Mouse (Mus musculus) CD4-positive naive resting alpha-beta T cell, adult 57 days (primary cell): ENCODE results near the gene Gprc5c. TPM values are rescaled to one million over a fixed set of nuclear protein-coding genes. Genes with fewer than 3 reads are reported as not detected.

Experiments
- total RNA-seq: library from RNA; stranded (reverse); gene quantifications from one replicate; pipeline ENCODE4 v1.2.4, GENCODE M21; 2023

Gprc5c gene
- total RNA-seq, result 0.92 TPM

GRCm38 (mm10) chr11:114850452-114851268 lies at the start of gene Gprc5c:
Gene Gprc5c (plus strand): TSS chr11:114851152.

GRCm38 (mm10) chr11:114889991-114890518 lies 39.1 kb downstream of the Gprc5c start, which contains the start of gene Cd300a:
Gene Cd300a (plus strand): TSS chr11:114890041.

Other genes starting within 250 kb of the Gprc5c start
- gene Rpl38, start 182.6 kb upstream of the Gprc5c start, total RNA-seq, result 2,702 TPM
- gene Ttyh2, start 175.7 kb upstream of the Gprc5c start, total RNA-seq, result 0.86 TPM
- not detected for gene Dnaic2, start 123.7 kb upstream of the Gprc5c start, total RNA-seq
- gene Kif19a, start 85.8 kb upstream of the Gprc5c start, total RNA-seq, result not detected
- not detected for gene Btbd17, start 55.2 kb upstream of the Gprc5c start, total RNA-seq
- not detected for gene Gpr142, start 52.2 kb upstream of the Gprc5c start, total RNA-seq
- 2.2 TPM for gene Cd300a, start 38.9 kb downstream of the Gprc5c start, total RNA-seq
- gene Cd300lb, start 83.2 kb downstream of the Gprc5c start, total RNA-seq, result 0.30 TPM
- gene Cd300c, start 118.0 kb downstream of the Gprc5c start, total RNA-seq, result not detected
- gene Cd300ld, start 138.8 kb downstream of the Gprc5c start, total RNA-seq, result 1.0 TPM
- gene Cd300c2, start 150.7 kb downstream of the Gprc5c start, total RNA-seq, result 1.3 TPM
- gene Cd300ld2, start 165.0 kb downstream of the Gprc5c start, total RNA-seq, result not detected
- not detected for gene Cd300ld4, start 175.9 kb downstream of the Gprc5c start, total RNA-seq
- 0.83 TPM for gene Cd300ld5, start 186.6 kb downstream of the Gprc5c start, total RNA-seq
- gene Cd300ld3, start 197.3 kb downstream of the Gprc5c start, total RNA-seq, result 0.83 TPM
- gene Cd300e, start 211.0 kb downstream of the Gprc5c start, total RNA-seq, result 0.83 TPM
- 37.7 TPM for gene Rab37, start 240.3 kb downstream of the Gprc5c start, total RNA-seq